Mouse (Mus musculus): ENCODE data around the gene Dennd5b.

DNA sequence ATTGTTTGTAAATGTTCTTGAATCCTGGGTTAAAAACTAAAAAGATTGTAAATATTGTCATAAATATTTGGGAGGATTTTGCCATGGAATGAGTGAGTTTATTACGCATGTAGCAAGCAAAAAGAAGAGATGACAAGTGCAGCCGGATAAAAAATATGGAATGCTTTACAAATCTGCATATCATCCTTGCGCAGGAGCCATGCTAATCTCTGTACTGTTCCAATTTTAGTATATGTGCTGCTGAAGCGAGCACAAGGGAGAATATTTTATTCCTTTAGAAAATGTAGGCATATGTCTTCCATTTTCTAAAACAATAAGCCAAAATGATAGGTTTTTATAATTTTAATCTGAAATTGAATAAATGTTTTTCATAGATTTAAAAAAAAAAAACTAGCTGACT lies 27.6 kb downstream of the Dennd5b start:
- no peak for TF ChIP-seq CTCF (IDR thresholded peaks at IDR 0.05; ENCODE audit: control insufficient read depth, insufficient read depth, insufficient replicate concordance, low read depth, low read length)
- TF ChIP-seq POLR2A (IDR thresholded peaks at IDR 0.05; ENCODE audit: control insufficient read depth, low read depth, low read length) = no peak
